Mouse (Mus musculus) midbrain, embryonic 10.5 days (tissue): ENCODE measurements around the gene Tmppe. TPM values are rescaled to one million over a fixed set of nuclear protein-coding genes. Genes with fewer than 3 reads are reported as not detected.
"Not testable (repeated sequence)": the region's sequence is repeated elsewhere in the genome, so short reads cannot be mapped to it uniquely, and the experiment has no call there.

Experiments used
- DNase-seq: peaks from one replicate; pipeline ENCODE4 v3.0.0-alpha.2; 2017; ENCODE audit warnings: low spot score
- H3K27ac ChIP-seq: fragments of 300-500 bp; sonication (generic); replicated peaks from 2 replicates; pipeline ENCODE4 v1.5.1; 2016; ENCODE audit warnings: mild to moderate bottlenecking
- H3K27me3 ChIP-seq: fragments of 300-500 bp; sonication (generic); 2 replicates; pipeline ENCODE4 v1.6.1; 2016; ENCODE audit warnings: low read depth, mild to moderate bottlenecking; ENCODE audit not compliant: poor library complexity, severe bottlenecking
- H3K36me3 ChIP-seq: fragments of 300-500 bp; sonication (generic); 2 replicates; pipeline ENCODE4 v1.6.1; 2016; ENCODE audit warnings: mild to moderate bottlenecking, moderate library complexity
- H3K4me1 ChIP-seq: fragments of 300-500 bp; sonication (generic); 2 replicates; pipeline ENCODE4 v1.6.1; 2016
- H3K4me3 ChIP-seq: fragments of 300-500 bp; sonication (generic); 2 replicates; pipeline ENCODE4 v1.5.1; 2016; ENCODE audit warnings: mild to moderate bottlenecking, moderate library complexity
- H3K9me3 ChIP-seq: fragments of 300-500 bp; sonication (generic); replicated peaks from 2 replicates; pipeline ENCODE4 v1.6.1; 2016; ENCODE audit warnings: mild to moderate bottlenecking
- WGBS: fragments of 180-500 bp; shearing (Covaris S2); methylation state at CpG from one replicate; pipeline ENCODE4 v1.1.7; 2016; 5-methylcytosine and 5-hydroxymethylcytosine counted together
- polyA plus RNA-seq: library from polyadenylated mRNA; unstranded; fragments of >200 nt; fragmentation: Nextera tagmentation; extraction: Ambion mirVana; gene quantifications from 2 replicates; pipeline ENCODE4 v1.2.1, GENCODE M21; 2016

The Tmppe gene
- 11.4 and 11.6 TPM in 2 replicates for polyA plus RNA-seq

- peak; percentile 95 for DNase-seq
- peaks cover 18% of the 10 kb centered on the region for H3K9me3 ChIP-seq
Observed at GRCm38 (mm10) chr9:114400949-114401684, at the start of gene Tmppe, which contains the start of gene Glb1. Gene Tmppe, plus strand, starts transcription at chr9:114401105. Gene Glb1, plus strand, starts transcription at chr9:114401076.

DNA sequence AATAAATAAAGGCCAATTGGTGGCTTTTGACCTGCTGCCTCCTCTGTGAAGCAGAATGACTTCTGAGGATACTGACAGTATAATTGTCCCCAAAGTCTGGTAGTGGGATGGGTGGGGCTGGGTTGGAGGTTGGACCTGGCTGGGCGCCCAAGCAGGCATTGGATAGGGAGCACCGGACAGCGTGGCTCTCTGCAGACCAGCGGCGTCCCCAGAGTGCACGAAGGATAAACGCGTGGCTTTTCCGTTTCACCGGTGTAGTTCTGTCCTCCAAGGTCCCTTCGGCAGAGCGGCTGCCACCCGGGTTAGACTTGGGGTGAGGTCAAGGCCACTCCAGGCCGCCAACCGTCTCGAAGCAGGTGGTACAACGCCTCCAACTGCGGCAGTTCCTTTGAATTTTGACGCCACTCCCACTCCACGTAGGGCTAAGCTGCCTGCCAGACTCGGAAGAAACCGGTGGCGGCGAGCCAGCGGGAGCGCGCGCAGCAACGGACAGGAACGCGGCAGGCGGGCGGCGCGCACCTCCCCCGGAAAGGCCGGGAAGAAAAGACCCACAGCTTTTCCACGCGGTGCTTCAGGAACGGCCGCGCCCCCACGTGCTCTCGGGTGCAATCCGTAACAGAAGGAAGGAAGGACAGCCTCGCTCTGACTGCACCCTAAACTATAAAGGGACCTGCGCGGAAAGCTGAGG lies 33.0 kb upstream of the Tmppe start:
- peaks cover 11% of the 10 kb centered on the region for H3K4me1 ChIP-seq
- WGBS = 1% methylated on average over 48 of the region's 48 CpGs
- peaks cover 26% of the 10 kb centered on the region for H3K27me3 ChIP-seq
- peak; percentile 64 for DNase-seq
- H3K27ac ChIP-seq = peak overlapping the region; percentile 66; the same call in 1 of the 2 replicates
- H3K9me3 ChIP-seq = no peaks in the 10 kb centered on the region
- no peaks in the 10 kb centered on the region for H3K36me3 ChIP-seq
- peak overlapping the region; percentile 61 for H3K4me3 ChIP-seq

More at GRCm38 (mm10) chr9:114400949-114401684, at the start of gene Tmppe, which contains the start of gene Glb1:
- Histone ChIP-seq H3K4me3 (peak within 1 kb of the TSS; percentile 72), H3K27me3 (no peaks in the 10 kb centered on the region), H3K27ac (peak within 1 kb of the TSS; percentile 91), H3K36me3 (peaks cover 28% of the 10 kb centered on the region), H3K4me1 (peaks cover 17% of the 10 kb centered on the region)
- WGBS = under 1% methylated on average over 73 of the region's 73 CpGs

DNA sequence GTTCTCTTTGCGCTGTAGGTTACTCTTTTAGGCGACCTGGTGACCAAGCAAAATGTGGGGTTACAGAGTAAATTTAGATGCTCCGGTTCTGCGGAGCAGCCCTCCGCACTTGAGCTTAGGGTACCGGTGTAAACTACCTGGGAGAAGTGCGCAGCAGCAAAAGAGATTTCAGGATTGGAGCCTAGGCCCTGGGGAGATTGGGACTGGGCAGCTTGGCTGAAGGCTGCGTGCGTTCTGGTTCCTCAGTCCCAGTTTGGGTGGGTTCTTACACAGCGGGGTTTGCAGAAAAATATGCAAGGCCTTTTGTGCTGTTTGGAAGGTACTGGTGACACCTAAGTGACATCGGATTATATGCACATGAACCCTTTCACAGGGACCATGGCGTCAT lies 32.4 kb upstream of the Tmppe start:
- Histone ChIP-seq H3K4me1 (peaks cover 11% of the 10 kb centered on the region), H3K36me3 (no peaks in the 10 kb centered on the region), H3K27me3 (peaks cover 26% of the 10 kb centered on the region), H3K9me3 (no peaks in the 10 kb centered on the region), H3K4me3 (peak overlapping the region; percentile 61), H3K27ac (peak overlapping the region; percentile 66; the same call in 1 of the 2 replicates)
- no peak for DNase-seq
- 15% methylated on average over 12 of the region's 12 CpGs for WGBS

GRCm38 (mm10) chr9:114369389-114369788 lies 31.5 kb upstream of the Tmppe start:
- H3K9me3 ChIP-seq, H3K27ac ChIP-seq, H3K4me3 ChIP-seq, DNase-seq, H3K36me3 ChIP-seq: not testable (repeated sequence)
- 51% methylated on average over 5 of the region's 5 CpGs for WGBS
- peaks cover 11% of the 10 kb centered on the region for H3K4me1 ChIP-seq
- H3K27me3 ChIP-seq = peaks cover 26% of the 10 kb centered on the region

DNA sequence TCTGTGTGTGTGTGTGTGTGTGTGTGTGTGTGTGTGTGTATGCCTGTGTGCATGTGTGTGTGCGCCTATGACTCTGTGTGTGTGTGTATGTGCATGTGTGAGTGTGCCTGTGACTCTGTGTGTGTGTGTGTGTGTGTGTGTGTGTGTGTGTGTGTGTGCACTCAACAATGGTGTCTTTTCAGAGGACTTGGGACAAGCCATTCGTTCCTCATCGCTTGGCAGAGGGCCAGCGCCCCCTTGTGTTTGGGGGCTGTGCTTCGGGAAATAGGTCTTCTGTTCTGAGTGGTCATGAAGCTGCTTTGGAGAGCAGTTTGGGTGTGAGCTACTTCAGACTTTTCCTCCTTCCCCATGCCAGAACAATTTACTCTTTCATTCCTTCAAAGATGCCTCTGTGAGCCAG lies 29.2 kb upstream of the Tmppe start:
- H3K27ac ChIP-seq, DNase-seq, H3K36me3 ChIP-seq, H3K9me3 ChIP-seq, H3K4me3 ChIP-seq: not testable (repeated sequence)
- WGBS = 29% methylated on average over 5 of the region's 5 CpGs
- Histone ChIP-seq H3K27me3 (peaks cover 26% of the 10 kb centered on the region), H3K4me1 (peaks cover 11% of the 10 kb centered on the region)

GRCm38 (mm10) chr9:114375276-114375962 lies 25.5 kb upstream of the Tmppe start:
- WGBS = 93% methylated on average over 10 of the region's 10 CpGs
- no peaks in the 10 kb centered on the region for H3K9me3 ChIP-seq
- H3K4me1 ChIP-seq = no peaks in the 10 kb centered on the region
- H3K36me3 ChIP-seq = no peaks in the 10 kb centered on the region
- no peak overlapping the region for H3K27ac ChIP-seq
- H3K4me3 ChIP-seq = no peak overlapping the region
- H3K27me3 ChIP-seq = no peaks in the 10 kb centered on the region
- DNase-seq = no peak

- Histone ChIP-seq H3K4me1 (no peaks in the 10 kb centered on the region), H3K9me3 (no peaks in the 10 kb centered on the region), H3K27me3 (no peaks in the 10 kb centered on the region), H3K4me3 (no peak overlapping the region), H3K27ac (no peak overlapping the region), H3K36me3 (no peaks in the 10 kb centered on the region)
- WGBS = 96% methylated on average over 10 of the region's 10 CpGs
- no peak for DNase-seq
Observed at GRCm38 (mm10) chr9:114377168-114377567, 23.7 kb upstream of the Tmppe start.

DNA sequence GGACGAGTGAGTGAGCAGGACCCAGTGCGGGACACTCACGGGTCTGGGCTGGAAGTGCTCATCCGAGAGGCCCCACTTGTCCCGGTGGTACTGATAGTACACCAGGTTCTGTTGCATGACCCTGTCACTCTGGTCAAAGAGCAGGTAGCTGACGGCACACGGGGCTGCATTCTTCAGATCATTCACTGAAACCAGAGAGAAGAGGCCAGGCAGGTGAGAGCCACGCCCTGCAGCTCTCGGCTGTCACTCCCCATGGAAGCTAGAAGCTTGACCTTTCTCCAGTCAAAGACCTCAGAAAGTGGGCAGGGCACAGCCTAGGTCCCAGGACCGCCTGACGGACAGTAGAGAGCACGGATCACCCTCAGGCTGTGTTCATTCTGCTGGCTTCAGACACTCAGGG lies 21.0 kb upstream of the Tmppe start:
- DNase-seq = no peak
- 92% methylated on average over 12 of the region's 12 CpGs for whole genome bisulfite sequencing
- 0 out of 2 replicates have a peak, but pooled peaks cover 7% of the 10 kb centered on the region for H3K36me3 ChIP-seq

DNA sequence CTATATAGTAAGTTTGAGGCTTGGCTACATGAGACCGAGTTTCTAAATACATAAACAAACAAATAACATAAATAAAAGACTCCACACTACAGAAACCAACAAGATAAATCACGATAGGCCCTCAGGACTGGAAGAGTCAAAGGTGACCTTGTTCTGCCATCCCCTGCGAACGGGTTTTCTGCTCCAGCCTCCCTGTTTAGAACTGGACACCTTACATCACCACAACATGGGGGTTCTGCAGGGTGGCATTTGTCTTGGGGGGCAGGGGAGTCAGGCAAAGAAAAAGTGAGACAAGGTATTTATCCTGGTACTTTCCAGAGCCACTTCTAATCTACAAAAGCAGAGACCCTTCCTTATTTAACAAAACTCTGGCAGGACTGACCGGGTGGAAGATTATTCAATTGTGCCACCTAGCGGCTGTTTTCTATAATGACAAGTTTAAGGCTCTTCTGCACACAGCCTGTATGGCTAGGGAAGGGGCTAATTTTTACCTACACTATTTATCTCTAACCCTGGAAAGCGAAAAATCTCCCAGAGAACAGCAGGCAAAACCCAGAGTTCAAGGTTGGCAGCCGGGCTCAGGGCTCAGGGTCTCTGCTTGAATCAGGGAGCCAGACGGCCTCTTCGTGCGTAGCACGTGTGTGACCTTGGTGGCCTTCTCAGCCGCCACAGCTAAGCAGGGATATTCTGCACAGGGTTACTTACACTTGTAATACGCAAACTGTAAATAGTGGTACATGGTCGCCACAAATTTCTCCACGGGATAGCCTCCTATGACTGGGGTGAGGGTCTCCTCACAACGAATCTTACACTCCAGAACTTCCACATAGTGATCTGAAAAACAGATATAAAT lies 19.8 kb upstream of the Tmppe start:
- 73% methylated on average over 17 of the region's 17 CpGs for WGBS
- Histone ChIP-seq H3K27me3 (no peaks in the 10 kb centered on the region), H3K9me3 (no peaks in the 10 kb centered on the region), H3K36me3 (0 out of 2 replicates have a peak, but pooled peaks cover 7% of the 10 kb centered on the region), H3K4me3 (no peak overlapping the region), H3K27ac (no peak overlapping the region), H3K4me1 (no peaks in the 10 kb centered on the region)
- peak; percentile 41 for DNase-seq

More for the DNA sequence above, 21.0 kb upstream of the Tmppe start:
- no peaks in the 10 kb centered on the region for H3K9me3 ChIP-seq
- no peaks in the 10 kb centered on the region for H3K27me3 ChIP-seq
- no peak overlapping the region for H3K27ac ChIP-seq
- H3K4me3 ChIP-seq = no peak overlapping the region
- no peaks in the 10 kb centered on the region for H3K4me1 ChIP-seq

DNA sequence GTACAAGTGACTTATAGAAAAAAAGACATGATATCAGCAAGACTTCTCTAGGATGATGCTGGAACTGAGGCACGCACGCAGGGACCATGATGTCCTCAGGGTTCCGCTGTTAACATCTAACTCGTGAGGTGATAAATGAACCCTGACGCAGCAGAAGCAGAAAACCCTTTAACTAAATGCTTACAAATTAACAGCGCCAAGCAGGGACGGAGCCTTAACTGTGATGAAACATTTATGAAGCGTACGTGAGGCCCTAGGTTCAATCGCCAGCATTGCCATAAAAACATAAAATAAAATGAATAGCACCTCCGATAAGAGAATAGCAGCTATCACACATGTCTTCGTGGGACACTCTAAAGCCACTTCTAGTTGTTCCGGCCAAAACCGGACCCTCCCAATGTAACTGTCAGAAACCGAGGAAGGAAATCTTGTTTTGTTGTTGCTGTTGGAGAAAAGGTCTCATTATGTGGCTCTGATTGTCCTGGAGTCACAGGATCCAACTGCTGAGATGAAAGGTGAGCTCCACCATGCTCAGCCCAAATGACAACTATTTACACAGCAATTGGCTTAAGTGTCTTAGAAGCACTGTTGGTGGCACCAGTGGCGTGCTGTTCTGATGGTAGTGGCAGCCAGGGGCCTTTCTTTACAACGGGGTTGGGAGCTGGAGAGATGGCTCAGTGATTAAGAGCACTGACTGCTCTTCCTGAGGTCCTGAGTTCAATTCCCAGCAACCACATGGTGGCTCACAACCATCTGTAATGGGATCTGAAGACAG lies 17.8 kb upstream of the Tmppe start:
- no peak overlapping the region for H3K4me3 ChIP-seq
- 0 out of 2 replicates have a peak, but pooled peaks cover 7% of the 10 kb centered on the region for H3K36me3 ChIP-seq
- no peak for DNase-seq
- no peak overlapping the region for H3K27ac ChIP-seq
- H3K9me3 ChIP-seq = no peaks in the 10 kb centered on the region
- H3K4me1 ChIP-seq = no peaks in the 10 kb centered on the region
- WGBS = 92% methylated on average over 17 of the region's 17 CpGs
- H3K27me3 ChIP-seq = no peaks in the 10 kb centered on the region

DNA sequence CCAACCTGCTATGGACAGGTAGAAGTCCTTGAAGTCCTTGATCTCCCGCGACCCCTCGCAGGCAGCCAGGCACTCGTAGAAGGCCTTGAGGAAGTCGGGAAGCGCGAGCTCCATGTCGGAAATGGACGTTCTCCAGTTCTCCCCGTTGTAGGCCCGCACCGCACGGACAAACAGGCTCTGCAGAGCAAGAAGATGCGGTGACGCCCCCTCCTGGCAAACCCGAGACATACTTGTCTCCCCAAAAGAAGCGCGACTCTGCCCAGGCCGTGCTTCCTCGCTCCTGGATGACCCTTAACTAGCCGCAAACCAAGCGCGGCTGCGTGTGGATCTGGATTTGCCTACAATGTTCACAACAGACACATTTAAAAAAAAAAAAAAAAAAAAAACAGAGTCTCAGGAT lies 16.2 kb upstream of the Tmppe start:
- Histone ChIP-seq H3K9me3 (no peaks in the 10 kb centered on the region), H3K36me3 (0 out of 2 replicates have a peak, but pooled peaks cover 7% of the 10 kb centered on the region), H3K4me3 (no peak overlapping the region), H3K27me3 (no peaks in the 10 kb centered on the region), H3K4me1 (peaks cover 1% of the 10 kb centered on the region; the same call in 1 of the 2 replicates), H3K27ac (no peak overlapping the region)
- 88% methylated on average over 24 of the region's 24 CpGs for WGBS
- no peak for DNase-seq
